Mouse (Mus musculus) ES-E14 (cell line): Measurements from ENCODE around the gene Cabp1.

ENCODE experiments used
- CHD2 ChIP-seq: IDR thresholded peaks from 2 replicates; pipeline ENCODE4 v1.6.1; 2014; ENCODE audit warnings: mild to moderate bottlenecking, low read depth, low read length, inconsistent platforms
- MAFK ChIP-seq: IDR thresholded peaks from 2 replicates; pipeline ENCODE4 v1.6.1; 2014; ENCODE audit warnings: mild to moderate bottlenecking, low read depth, low read length, inconsistent platforms; ENCODE audit not compliant: insufficient read depth
- ZNF384 ChIP-seq: IDR thresholded peaks from 2 replicates; pipeline ENCODE4 v1.6.1; 2012; ENCODE audit warnings: low read depth, low read length, inconsistent platforms

- TF ChIP-seq MAFK: no peak
- no peak for TF ChIP-seq CHD2
- TF ChIP-seq ZNF384: peak; percentile 85
These were observed 37.1 kb downstream of the Cabp1 start for GRCm38 (mm10) chr5:115156933-115157589.
